Mouse (Mus musculus) lung, embryonic 15.5 days (tissue): ENCODE results near the gene C130026I21Rik. TPM values are rescaled to one million over a fixed set of nuclear protein-coding genes. Genes with fewer than 3 reads are reported as not detected.
"Not testable (repeated sequence)": the region's sequence is repeated elsewhere in the genome, so short reads cannot be mapped to it uniquely, and the experiment has no call there.

Source experiments
- ATAC-seq: fragments of 200-750 bp; cut with Nextera tagmentation; 2 replicates; pipeline ENCODE4 v1.8.0; 2017; ENCODE audit warnings: moderate number of reproducible peaks, borderline replicate concordance; ENCODE audit not compliant: low FRiP score, low TSS enrichment; ENCODE audit errors: extremely low read depth
- H3K27ac ChIP-seq: fragments of 300-500 bp; sonication (generic); 2 replicates; pipeline ENCODE4 v1.5.1; 2015; ENCODE audit warnings: moderate library complexity, mild to moderate bottlenecking, inconsistent platforms
- H3K27me3 ChIP-seq: fragments of 300-500 bp; sonication (generic); 2 replicates; pipeline ENCODE4 v1.6.1; 2015; ENCODE audit warnings: inconsistent platforms
- H3K36me3 ChIP-seq: fragments of 300-500 bp; sonication (generic); 2 replicates; pipeline ENCODE4 v1.6.1; 2015; ENCODE audit warnings: inconsistent platforms
- H3K4me1 ChIP-seq: fragments of 300-500 bp; sonication (generic); 2 replicates; pipeline ENCODE4 v1.6.1; 2015; ENCODE audit warnings: inconsistent platforms
- H3K4me2 ChIP-seq: fragments of 300-500 bp; sonication (generic); 2 replicates; pipeline ENCODE4 v1.6.1; 2015; ENCODE audit warnings: inconsistent platforms, mild to moderate bottlenecking, moderate library complexity
- H3K4me3 ChIP-seq: fragments of 300-500 bp; sonication (generic); 2 replicates; pipeline ENCODE4 v1.5.1; 2015; ENCODE audit warnings: mild to moderate bottlenecking, inconsistent platforms
- H3K9ac ChIP-seq: fragments of 300-500 bp; sonication (generic); 2 replicates; pipeline ENCODE4 v1.6.1; 2015; ENCODE audit warnings: inconsistent platforms
- H3K9me3 ChIP-seq: fragments of 300-500 bp; sonication (generic); 2 replicates; pipeline ENCODE4 v1.6.1; 2016; ENCODE audit warnings: inconsistent platforms
- WGBS: fragments of 180-500 bp; shearing (Covaris S2); methylation state at CpG from one replicate; pipeline ENCODE4 v1.1.7; 2015; 5-methylcytosine and 5-hydroxymethylcytosine counted together
- polyA plus RNA-seq: library from polyadenylated mRNA; unstranded; fragments of >200 nt; fragmentation: Nextera tagmentation; extraction: Ambion mirVana; gene quantifications from 2 replicates; pipeline ENCODE4 v1.2.1, GENCODE M21; 2015

Gene C130026I21Rik
- polyA plus RNA-seq, 1 experiment from 2014 or later: 0.44 TPM

- H3K4me2 ChIP-seq, H3K27me3 ChIP-seq, H3K9ac ChIP-seq, H3K36me3 ChIP-seq, H3K4me1 ChIP-seq, H3K9me3 ChIP-seq, ATAC-seq, H3K27ac ChIP-seq, H3K4me3 ChIP-seq: not testable (repeated sequence)
- WGBS: 77% methylated on average over 7 of the region's 7 CpGs
Measured at GRCm38 (mm10) chr1:85093011-85093572, 177.3 kb downstream of the C130026I21Rik start.

- 24% methylated on average over 1 of the region's 3 CpGs for WGBS
- H3K9ac ChIP-seq, H3K27ac ChIP-seq: not testable (repeated sequence)
Measured at GRCm38 (mm10) chr1:85092169-85092568, 178.2 kb downstream of the C130026I21Rik start.

GRCm38 (mm10) chr1:85086211-85086610 is 184.2 kb downstream of the C130026I21Rik start:
- not testable (repeated sequence) for H3K27me3 ChIP-seq, ATAC-seq, H3K4me1 ChIP-seq, H3K9ac ChIP-seq, H3K4me2 ChIP-seq, H3K4me3 ChIP-seq, H3K36me3 ChIP-seq, H3K9me3 ChIP-seq, H3K27ac ChIP-seq
- WGBS: 67% methylated on average over 1 of the region's 1 CpGs

More at GRCm38 (mm10) chr1:85092169-85092568, 178.2 kb downstream of the C130026I21Rik start:
- H3K4me1 ChIP-seq, H3K4me2 ChIP-seq, H3K27me3 ChIP-seq, H3K36me3 ChIP-seq, ATAC-seq, H3K4me3 ChIP-seq, H3K9me3 ChIP-seq: not testable (repeated sequence)

- not testable (repeated sequence) for H3K27ac ChIP-seq, H3K4me1 ChIP-seq, H3K9me3 ChIP-seq, H3K4me3 ChIP-seq, H3K36me3 ChIP-seq, H3K4me2 ChIP-seq, H3K9ac ChIP-seq, H3K27me3 ChIP-seq, ATAC-seq
- WGBS: 58% methylated on average over 3 of the region's 3 CpGs
Measured at GRCm38 (mm10) chr1:85084803-85085202, 185.6 kb downstream of the C130026I21Rik start.

GRCm38 (mm10) chr1:85073099-85073498 is 197.3 kb downstream of the C130026I21Rik start:
- not testable (repeated sequence) for H3K27ac ChIP-seq, H3K4me2 ChIP-seq, H3K36me3 ChIP-seq, H3K4me3 ChIP-seq, H3K4me1 ChIP-seq, H3K9me3 ChIP-seq, H3K9ac ChIP-seq, H3K27me3 ChIP-seq, ATAC-seq
- 59% methylated on average over 3 of the region's 3 CpGs for WGBS

GRCm38 (mm10) chr1:85071690-85072089 is 198.7 kb downstream of the C130026I21Rik start:
- H3K36me3 ChIP-seq, H3K9me3 ChIP-seq, ATAC-seq, H3K4me1 ChIP-seq, H3K4me2 ChIP-seq, H3K27me3 ChIP-seq, H3K4me3 ChIP-seq, H3K27ac ChIP-seq, H3K9ac ChIP-seq: not testable (repeated sequence)
- WGBS: 60% methylated on average over 3 of the region's 3 CpGs

- WGBS: 75% methylated on average over 6 of the region's 6 CpGs
- not testable (repeated sequence) for H3K27me3 ChIP-seq, H3K4me2 ChIP-seq, H3K27ac ChIP-seq, H3K4me3 ChIP-seq, H3K4me1 ChIP-seq, ATAC-seq, H3K36me3 ChIP-seq, H3K9ac ChIP-seq, H3K9me3 ChIP-seq
Measured at GRCm38 (mm10) chr1:85035801-85036200, 234.6 kb downstream of the C130026I21Rik start.

GRCm38 (mm10) chr1:85034394-85034793 is 236.0 kb downstream of the C130026I21Rik start:
- H3K27ac ChIP-seq, H3K27me3 ChIP-seq, H3K36me3 ChIP-seq, H3K4me2 ChIP-seq, ATAC-seq, H3K9me3 ChIP-seq, H3K9ac ChIP-seq, H3K4me3 ChIP-seq, H3K4me1 ChIP-seq: not testable (repeated sequence)
- 71% methylated on average over 3 of the region's 4 CpGs for WGBS

- H3K9ac ChIP-seq, H3K36me3 ChIP-seq, ATAC-seq, H3K9me3 ChIP-seq, H3K27ac ChIP-seq, H3K4me1 ChIP-seq, H3K4me3 ChIP-seq, H3K27me3 ChIP-seq, H3K4me2 ChIP-seq: not testable (repeated sequence)
- WGBS: 92% methylated on average over 5 of the region's 6 CpGs
Measured at GRCm38 (mm10) chr1:85033616-85034015, 236.8 kb downstream of the C130026I21Rik start.

GRCm38 (mm10) chr1:85030211-85030610 is 240.2 kb downstream of the C130026I21Rik start:
- H3K9ac ChIP-seq, H3K4me1 ChIP-seq, ATAC-seq, H3K9me3 ChIP-seq, H3K27ac ChIP-seq, H3K4me2 ChIP-seq, H3K36me3 ChIP-seq, H3K27me3 ChIP-seq, H3K4me3 ChIP-seq: not testable (repeated sequence)
- 54% methylated on average over 11 of the region's 14 CpGs for WGBS

GRCm38 (mm10) chr1:85011933-85012332 is 258.4 kb downstream of the C130026I21Rik start:
- not testable (repeated sequence) for H3K4me1 ChIP-seq, H3K4me3 ChIP-seq, H3K27me3 ChIP-seq, H3K27ac ChIP-seq, H3K4me2 ChIP-seq, H3K9ac ChIP-seq, H3K36me3 ChIP-seq, H3K9me3 ChIP-seq, ATAC-seq
- WGBS: 91% methylated on average over 13 of the region's 13 CpGs

GRCm38 (mm10) chr1:85010947-85011346 is 259.4 kb downstream of the C130026I21Rik start:
- not testable (repeated sequence) for H3K27me3 ChIP-seq, H3K36me3 ChIP-seq, H3K4me3 ChIP-seq, H3K9me3 ChIP-seq, H3K27ac ChIP-seq, H3K4me1 ChIP-seq, H3K4me2 ChIP-seq, H3K9ac ChIP-seq, ATAC-seq
- 80% methylated on average over 3 of the region's 3 CpGs for WGBS

GRCm38 (mm10) chr1:85007737-85008136 is 262.6 kb downstream of the C130026I21Rik start:
- H3K4me2 ChIP-seq, ATAC-seq: not testable (repeated sequence)
- WGBS: 46% methylated on average over 1 of the region's 1 CpGs

More at GRCm38 (mm10) chr1:85007737-85008136, 262.6 kb downstream of the C130026I21Rik start:
- H3K36me3 ChIP-seq, H3K9me3 ChIP-seq, H3K4me3 ChIP-seq, H3K27ac ChIP-seq, H3K9ac ChIP-seq, H3K4me1 ChIP-seq, H3K27me3 ChIP-seq: not testable (repeated sequence)
